Mouse (Mus musculus) G1E (cell line): ENCODE measurements around the gene Gucd1. TPM values are rescaled to one million over a fixed set of nuclear protein-coding genes. Genes with fewer than 3 reads are reported as not detected.

Experiments
- ATAC-seq: 2 replicates; pipeline ENCODE4 v1.8.0; 2016; ENCODE audit warnings: mild to moderate bottlenecking; ENCODE audit not compliant: insufficient number of reproducible peaks, poor library complexity, low FRiP score, severe bottlenecking; ENCODE audit errors: extremely low read depth
- DNase-seq: peaks from one replicate; pipeline ENCODE4 v3.0.0; 2012; ENCODE audit warnings: low spot score
- H3K27me3 ChIP-seq: 2 replicates; pipeline ENCODE4 v1.6.1; 2012; ENCODE audit warnings: mild to moderate bottlenecking, low read length, inconsistent platforms; ENCODE audit not compliant: insufficient read depth
- H3K36me3 ChIP-seq: replicated peaks from 2 replicates; pipeline ENCODE3; 2012; ENCODE audit warnings: mild to moderate bottlenecking, inconsistent platforms
- H3K4me1 ChIP-seq: 2 replicates; pipeline ENCODE4 v1.6.1; 2012; ENCODE audit warnings: low read depth, low read length, inconsistent platforms, mixed read lengths; ENCODE audit not compliant: insufficient read depth
- H3K4me3 ChIP-seq: 2 replicates; pipeline ENCODE4 v1.5.1; 2012; ENCODE audit warnings: low read depth, mild to moderate bottlenecking, inconsistent platforms, low read length, moderate library complexity, mixed read lengths
- H3K9me3 ChIP-seq: replicated peaks from 2 replicates; pipeline ENCODE4 v1.6.1; 2012; ENCODE audit warnings: inconsistent platforms
- CTCF ChIP-seq: IDR thresholded peaks from 2 replicates; pipeline ENCODE4 v1.5.1; 2012; ENCODE audit warnings: low read depth, low read length, inconsistent platforms, mixed read lengths
- GATA1 ChIP-seq: IDR thresholded peaks from 2 replicates; pipeline ENCODE4 v1.6.1; 2012; ENCODE audit warnings: borderline replicate concordance, low read length, inconsistent platforms, mixed read lengths
- GATA2 ChIP-seq: IDR thresholded peaks from 2 replicates; pipeline ENCODE4 v1.6.1; 2012; ENCODE audit warnings: low read depth, low read length, inconsistent platforms, borderline replicate concordance
- POLR2AphosphoS5 ChIP-seq: IDR thresholded peaks from 2 replicates; pipeline ENCODE4 v1.6.1; 2012; ENCODE audit warnings: low read depth, low read length, inconsistent platforms; ENCODE audit not compliant: insufficient replicate concordance
- TAL1 ChIP-seq: conservative IDR thresholded peaks from 2 replicates; pipeline ENCODE4 v1.6.1; 2012; ENCODE audit warnings: low read depth, low read length, inconsistent platforms, mixed read lengths
- polyA plus RNA-seq: library from polyadenylated mRNA; stranded (reverse); fragments of >175 nt; gene quantifications from 2 replicates; pipeline ENCODE4 v1.2.3, GENCODE M21; 2012
- total RNA-seq, 2 experiments: library from RNA; stranded (forward) in 1 of 2; stranded (reverse) in 1 of 2; fragments of 200-1000 nt in 1 of 2; fragments of >200 nt in 1 of 2; fragmentation: Nextera tagmentation in 1 of 2; gene quantifications; 2 replicates each; pipeline ENCODE4 v1.2.3; 2014 to 2017

Gene Gucd1
- total and polyA plus RNA-seq, 3 experiments = 15.8 to 41.7 (median 26.1) TPM

DNA sequence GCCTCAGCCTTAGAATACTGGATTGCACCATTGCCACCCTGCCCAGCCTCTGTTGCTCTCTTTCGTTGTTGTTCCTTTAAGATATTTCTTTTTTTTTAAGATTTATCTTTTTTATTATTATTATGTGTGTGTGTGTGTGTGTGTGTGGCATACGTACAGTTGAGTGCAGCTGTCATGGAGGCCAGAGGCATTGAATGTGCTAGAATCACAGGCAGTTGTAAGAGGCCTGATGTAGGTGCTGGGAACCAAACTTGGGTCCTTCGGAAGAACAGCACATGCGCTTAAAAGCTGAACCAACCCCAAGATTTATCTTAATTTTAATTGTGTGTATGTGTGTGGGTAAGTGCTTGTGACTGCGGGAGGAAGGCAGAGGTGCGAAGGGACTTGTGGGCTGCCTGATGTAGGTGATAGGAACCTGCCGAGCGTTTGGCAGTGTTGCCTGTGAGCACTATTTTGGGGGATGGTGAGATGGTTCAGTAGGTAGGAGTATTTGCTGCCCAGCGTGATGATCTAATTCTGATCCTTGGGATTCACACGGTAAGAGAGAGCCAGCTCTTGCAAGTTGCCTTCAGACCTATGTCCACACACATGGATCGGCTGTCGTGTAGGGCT lies 216.5 kb downstream of the Gucd1 start:
- no peak for TF ChIP-seq GATA2
- TF ChIP-seq POLR2AphosphoS5 = no peak
- no peak for TF ChIP-seq CTCF
- TF ChIP-seq GATA1 = no peak
- no peak for TF ChIP-seq TAL1
- DNase-seq = no peak
- no peaks in the 10 kb centered on the region for H3K9me3 ChIP-seq
- H3K4me1 ChIP-seq = peaks cover 19% of the 10 kb centered on the region
- no peak overlapping the region for H3K4me3 ChIP-seq
- H3K36me3 ChIP-seq = peaks cover 90% of the 10 kb centered on the region
- ATAC-seq = no peak
- H3K27me3 ChIP-seq = no peaks in the 10 kb centered on the region

Other genes starting within 250 kb of the Gucd1 start
- not detected in 2 replicates for gene Adora2a, start 201.1 kb downstream of the Gucd1 start, total RNA-seq (2014; fragmentation: Nextera tagmentation)
- gene Adora2a, start 201.1 kb downstream of the Gucd1 start, total RNA-seq (2017) = 0.06 and 0.33 TPM in 2 replicates
- 0.03 TPM in 1 of 2 replicates, not detected in the other for gene Adora2a, start 201.1 kb downstream of the Gucd1 start, polyA plus RNA-seq
- not detected in 2 replicates for gene Upb1, start 116.9 kb downstream of the Gucd1 start, total RNA-seq (2014; fragmentation: Nextera tagmentation)
- gene Upb1, start 116.9 kb downstream of the Gucd1 start, total RNA-seq (2017) = 0.17 and 0.27 TPM in 2 replicates
- not detected in 2 replicates for gene Upb1, start 116.9 kb downstream of the Gucd1 start, polyA plus RNA-seq
- 83.0 and 116 TPM in 2 replicates for gene Snrpd3, start 421 bp downstream of the Gucd1 start, total RNA-seq (2014; fragmentation: Nextera tagmentation)
- gene Snrpd3, start 421 bp downstream of the Gucd1 start, total RNA-seq (2017) = 50.9 and 51.6 TPM in 2 replicates
- gene Snrpd3, start 421 bp downstream of the Gucd1 start, polyA plus RNA-seq = 19.5 and 29.9 TPM in 2 replicates
- not detected in 2 replicates for gene Lrrc75b, start 42.4 kb upstream of the Gucd1 start, total RNA-seq (2014; fragmentation: Nextera tagmentation)
- gene Lrrc75b, start 42.4 kb upstream of the Gucd1 start, total RNA-seq (2017) = 0.05 and 0.06 TPM in 2 replicates
- not detected in 2 replicates for gene Lrrc75b, start 42.4 kb upstream of the Gucd1 start, polyA plus RNA-seq
- not detected in 2 replicates for gene Ggt1, start 43.6 kb upstream of the Gucd1 start, total RNA-seq (2014; fragmentation: Nextera tagmentation)
- gene Ggt1, start 43.6 kb upstream of the Gucd1 start, total RNA-seq (2017) = not detected in 2 replicates
- 0.12 TPM in 1 of 2 replicates, not detected in the other for gene Ggt1, start 43.6 kb upstream of the Gucd1 start, polyA plus RNA-seq
- gene Ggt5, start 71.4 kb upstream of the Gucd1 start, total RNA-seq (2014; fragmentation: Nextera tagmentation) = not detected in 2 replicates
- gene Ggt5, start 71.4 kb upstream of the Gucd1 start, total RNA-seq (2017) = 0.22 TPM in 1 of 2 replicates, not detected in the other
- gene Ggt5, start 71.4 kb upstream of the Gucd1 start, polyA plus RNA-seq = not detected in 2 replicates
- gene Susd2, start 126.0 kb upstream of the Gucd1 start, total RNA-seq (2014; fragmentation: Nextera tagmentation) = not detected in 2 replicates
- 0.05 and 0.06 TPM in 2 replicates for gene Susd2, start 126.0 kb upstream of the Gucd1 start, total RNA-seq (2017)
- 0.06 and 0.10 TPM in 2 replicates for gene Susd2, start 126.0 kb upstream of the Gucd1 start, polyA plus RNA-seq
- gene Cabin1, start 246.4 kb upstream of the Gucd1 start, total RNA-seq (2014; fragmentation: Nextera tagmentation) = 96.5 and 108 TPM in 2 replicates
- 28.9 and 30.5 TPM in 2 replicates for gene Cabin1, start 246.4 kb upstream of the Gucd1 start, total RNA-seq (2017)
- 74.0 and 78.7 TPM in 2 replicates for gene Cabin1, start 246.4 kb upstream of the Gucd1 start, polyA plus RNA-seq